Mouse (Mus musculus): ENCODE data around the gene Trappc3.

Gene Trappc3

GRCm38 (mm10) chr4:126252411-126253237 is 9.5 kb upstream of the Trappc3 start:
- DNase-seq = peak; percentile 95

DNA sequence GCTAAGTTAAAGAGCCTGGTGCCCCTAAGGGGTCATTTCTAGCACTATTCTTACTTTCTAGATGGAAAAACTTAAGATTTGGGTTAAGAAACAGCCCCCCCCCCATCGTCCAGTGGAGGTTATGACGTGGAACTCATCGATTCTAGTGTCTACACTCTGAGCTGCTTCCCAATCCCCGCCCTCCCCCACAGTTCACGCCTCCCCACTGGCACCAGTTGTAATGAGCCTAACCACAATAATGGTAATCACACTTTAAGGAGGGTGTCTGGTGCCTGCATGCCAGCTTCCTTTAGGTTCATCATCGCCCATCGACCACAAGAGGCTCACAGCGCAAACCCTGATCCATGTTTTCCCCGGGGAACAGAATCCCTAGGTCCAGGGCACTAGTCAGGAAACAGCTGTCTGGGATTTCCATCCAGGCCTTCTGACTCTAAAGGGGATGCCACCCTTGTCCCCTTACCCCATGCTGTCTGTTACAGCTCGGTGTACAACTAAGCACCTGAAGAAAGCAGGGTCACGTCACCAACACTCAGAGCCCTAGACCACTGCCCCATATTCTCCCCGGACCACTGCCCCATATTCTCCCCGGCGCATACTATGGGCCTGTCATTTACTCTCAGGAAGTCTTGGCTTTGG is 8.4 kb upstream of the Trappc3 start:
- DNase-seq = peak; percentile 92

DNA sequence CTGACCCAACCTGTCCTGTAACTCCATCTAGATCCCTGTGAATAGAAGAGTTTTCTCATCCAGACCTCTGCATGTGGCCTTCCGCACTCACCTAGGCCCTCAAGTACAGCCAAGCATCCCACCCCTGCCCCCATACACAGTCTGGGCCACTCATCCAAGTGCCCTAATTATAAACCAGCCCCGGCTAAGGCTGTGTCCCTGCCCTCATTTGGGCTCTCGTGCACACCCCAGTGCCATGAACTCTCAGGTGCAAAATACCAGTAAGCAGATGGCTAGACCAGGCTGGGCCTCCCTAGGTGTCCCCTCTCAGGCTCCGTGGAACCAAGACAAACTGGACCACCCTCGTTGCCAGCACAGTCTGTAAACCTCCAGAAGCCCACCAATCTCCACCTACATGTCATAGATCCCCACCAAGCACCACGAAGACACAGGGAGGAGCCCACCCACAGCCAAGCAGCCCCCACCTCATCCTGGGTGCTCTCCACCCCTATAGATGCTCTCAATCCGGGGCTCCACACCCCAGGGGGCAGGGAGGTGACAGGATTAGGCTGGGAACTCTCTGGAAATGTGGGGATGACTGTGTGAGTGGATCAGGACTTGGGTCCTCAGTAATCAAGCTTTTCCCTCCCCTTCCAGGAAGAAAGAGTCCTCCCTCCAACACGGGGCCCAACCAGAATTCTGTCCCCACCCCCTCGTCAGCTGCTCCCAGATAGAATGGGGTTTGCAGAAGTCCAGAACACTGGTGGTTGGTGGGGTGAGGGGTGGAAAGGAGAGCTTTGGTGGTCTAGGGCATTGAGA is 7.6 kb upstream of the Trappc3 start:
- peak; percentile 99 for DNase-seq

DNA sequence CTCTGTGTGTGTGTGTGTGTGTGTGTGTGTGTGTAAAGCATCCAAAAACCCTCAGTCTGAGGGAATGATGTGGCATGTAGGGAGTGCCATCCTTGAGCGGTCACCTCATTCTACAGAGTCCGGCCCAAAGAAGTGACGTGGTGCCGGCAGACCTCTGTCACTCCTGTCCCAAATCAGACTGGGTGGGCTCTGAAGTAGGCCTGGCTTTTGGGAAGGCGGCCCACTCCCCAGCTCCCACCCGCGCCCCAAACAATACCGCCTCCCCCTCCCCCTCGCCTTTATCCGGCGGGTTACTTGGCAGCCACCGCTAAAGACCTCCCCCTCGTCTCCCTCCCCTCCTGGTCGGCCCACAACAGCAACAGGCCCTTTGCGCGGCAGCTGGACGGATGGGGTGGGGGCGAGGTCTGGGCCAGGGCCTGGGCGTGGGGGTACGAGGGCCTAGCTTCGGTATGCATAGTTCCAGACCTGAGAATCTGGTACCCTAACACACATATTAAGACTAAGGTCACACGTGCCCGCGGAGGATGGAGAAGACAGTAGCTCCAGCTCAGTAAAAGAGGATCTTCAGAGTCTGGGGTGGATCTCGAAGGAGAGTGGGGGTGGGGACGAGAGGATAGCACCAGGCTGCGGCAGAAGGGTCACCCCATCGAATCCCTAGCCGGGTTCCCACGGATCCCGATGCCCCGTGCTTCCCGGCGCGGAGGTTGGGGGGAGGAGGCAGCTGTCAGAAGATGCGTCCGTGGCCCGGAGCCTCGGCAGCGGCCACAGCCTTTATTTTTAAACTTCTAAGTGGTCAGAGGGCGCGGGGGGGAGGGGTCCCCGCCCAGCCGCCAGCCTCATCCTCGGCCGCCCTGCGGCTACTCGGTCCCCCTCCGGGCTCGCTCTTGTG is 6.8 kb upstream of the Trappc3 start:
- DNase-seq = peak; percentile 98

- DNase-seq = peak; percentile 99
Observed at GRCm38 (mm10) chr4:126256131-126256791, 5.9 kb upstream of the Trappc3 start, which contains the start of gene Map7d1. Gene Map7d1, minus strand, starts transcription at chr4:126256343.

DNA sequence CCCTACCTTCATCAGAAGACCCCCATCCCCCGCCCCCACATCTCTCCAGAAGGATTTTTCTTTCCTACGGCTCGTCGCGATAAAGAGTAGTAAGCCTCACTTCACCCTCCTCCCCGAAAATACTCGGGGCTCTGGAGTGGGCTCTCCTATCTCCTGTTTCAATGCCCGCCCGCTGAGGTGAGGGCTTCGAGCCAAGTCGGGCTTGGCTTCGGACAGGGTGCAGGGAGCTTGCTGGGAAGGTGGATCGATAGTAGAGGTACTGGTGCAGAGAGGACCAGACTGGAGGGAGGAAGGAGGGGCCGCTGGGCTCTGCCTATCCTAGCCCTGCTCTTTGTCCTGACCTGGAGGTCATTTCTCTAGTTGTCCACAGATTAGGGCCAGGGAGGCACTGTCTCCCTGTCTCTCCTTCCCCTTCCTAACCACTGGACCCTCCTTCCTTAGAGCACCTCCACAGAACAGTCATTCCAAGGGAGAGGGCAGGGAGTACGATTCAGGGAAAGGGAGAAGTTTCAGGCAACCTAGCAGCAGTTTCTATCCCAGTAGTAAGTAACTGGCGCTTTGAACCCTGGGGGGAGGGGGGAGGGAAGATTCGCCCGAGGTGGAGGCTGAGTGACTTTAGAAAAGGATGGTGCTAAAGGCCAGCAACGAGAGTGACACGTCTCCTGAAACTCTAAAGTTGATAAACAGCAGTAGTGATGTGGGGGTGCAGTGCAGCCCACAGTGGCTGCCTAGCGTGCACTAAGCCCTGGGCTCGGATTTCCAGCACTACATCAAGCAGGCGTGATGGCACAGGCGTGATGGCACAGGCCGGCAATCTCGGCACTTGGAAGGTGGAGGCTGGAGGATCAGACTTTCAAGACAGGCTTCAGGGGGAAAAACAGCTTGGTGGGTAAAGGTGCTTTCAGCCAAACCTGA is 4.9 kb upstream of the Trappc3 start:
- DNase-seq = peak; percentile 98

DNA sequence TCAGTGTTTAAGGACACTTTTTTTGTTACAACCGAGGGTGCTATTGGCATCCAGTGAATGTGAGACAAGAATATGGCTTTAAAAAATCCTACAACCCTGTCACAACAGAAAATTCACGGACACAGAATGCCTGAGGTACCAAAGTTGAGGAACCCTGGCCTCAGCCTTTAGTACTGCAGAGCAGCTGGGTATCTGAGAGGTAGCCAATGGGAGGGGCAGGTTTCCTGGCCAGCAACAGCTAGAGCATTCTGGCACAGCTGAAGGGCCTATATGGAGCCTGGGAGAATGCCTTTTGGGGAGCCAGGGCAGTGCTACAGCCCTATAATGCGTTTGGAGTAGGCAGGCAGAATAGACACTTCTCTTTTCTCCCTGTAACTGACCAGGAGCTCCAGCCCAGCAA is 3.1 kb upstream of the Trappc3 start:
- peak; percentile 97 for DNase-seq

DNA sequence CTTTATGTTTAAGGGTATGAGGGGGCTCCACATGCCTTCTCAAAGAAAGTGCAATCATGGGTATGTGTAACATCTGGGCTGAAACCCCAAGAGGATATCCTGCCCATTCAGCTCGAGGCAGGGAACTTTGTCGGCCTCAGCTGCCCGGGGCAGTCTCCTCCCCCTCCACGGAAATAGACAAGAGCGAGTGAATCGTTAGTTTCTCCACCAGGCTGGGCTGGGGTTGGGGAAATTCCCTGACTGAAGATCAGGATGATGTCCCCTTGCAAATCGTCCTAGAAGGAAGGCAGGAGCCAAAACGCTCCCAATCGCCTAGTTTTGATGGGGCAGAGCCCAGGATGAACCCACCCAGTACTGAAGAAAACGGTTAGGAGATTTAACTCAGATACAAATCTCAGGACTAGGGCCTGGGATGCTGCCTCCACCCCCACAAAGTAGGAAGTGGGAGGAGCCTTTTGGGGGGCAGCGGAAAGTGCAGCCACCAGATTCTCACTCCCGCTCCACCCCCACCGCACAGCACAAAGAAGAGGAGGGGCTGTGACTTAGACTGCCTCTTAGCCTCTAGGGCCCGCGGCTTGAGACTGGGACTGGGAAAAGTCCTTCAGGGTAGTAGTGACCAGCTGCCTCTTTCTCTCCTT is 2.5 kb upstream of the Trappc3 start:
- peak; percentile 99 for DNase-seq

- DNase-seq = peak; percentile 100
Observed at GRCm38 (mm10) chr4:126260520-126261201, 1.5 kb upstream of the Trappc3 start.

DNA sequence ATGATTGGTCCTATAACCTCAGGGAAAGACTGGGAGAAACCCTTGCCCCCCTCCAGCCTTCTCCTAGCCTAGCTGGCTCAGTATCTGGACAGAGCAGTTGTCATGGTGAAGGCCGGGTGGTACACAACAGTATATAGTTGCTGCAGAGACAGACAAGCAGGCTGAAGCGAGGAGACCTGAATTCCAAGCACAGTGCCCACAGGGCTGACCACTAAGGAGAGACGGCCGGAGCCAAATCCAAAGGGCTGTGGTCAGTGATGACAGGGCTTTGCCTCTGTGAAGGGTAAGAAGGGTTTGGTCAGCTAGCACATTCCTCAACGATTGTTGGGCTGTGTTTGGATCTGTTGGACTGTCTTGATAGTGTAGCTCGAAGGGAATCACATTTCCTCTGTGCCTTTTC is 859 bp upstream of the Trappc3 start:
- no peak for DNase-seq

DNA sequence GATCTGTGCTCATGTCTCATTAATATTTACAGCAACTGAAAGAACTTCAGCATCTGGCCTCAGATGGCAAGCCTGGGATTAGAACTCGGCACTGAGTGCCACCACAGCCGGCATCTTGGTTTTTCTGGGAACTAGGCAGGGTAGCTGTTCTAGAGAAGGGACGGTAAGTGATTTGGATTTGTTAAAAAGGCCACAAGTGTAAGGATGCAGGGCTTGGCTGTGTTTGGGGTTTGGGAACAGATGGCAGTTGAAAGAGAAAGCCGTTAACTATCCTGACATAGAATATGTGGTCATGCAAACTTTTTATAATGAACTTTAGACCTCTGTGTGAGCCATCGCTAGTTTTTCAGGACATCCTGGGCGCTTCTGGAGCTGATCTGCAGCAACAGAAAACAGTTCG is 450 bp upstream of the Trappc3 start:
- DNase-seq = no peak

- no peak for DNase-seq
Observed at GRCm38 (mm10) chr4:126269292-126269691, 7.2 kb downstream of the Trappc3 start.

DNA sequence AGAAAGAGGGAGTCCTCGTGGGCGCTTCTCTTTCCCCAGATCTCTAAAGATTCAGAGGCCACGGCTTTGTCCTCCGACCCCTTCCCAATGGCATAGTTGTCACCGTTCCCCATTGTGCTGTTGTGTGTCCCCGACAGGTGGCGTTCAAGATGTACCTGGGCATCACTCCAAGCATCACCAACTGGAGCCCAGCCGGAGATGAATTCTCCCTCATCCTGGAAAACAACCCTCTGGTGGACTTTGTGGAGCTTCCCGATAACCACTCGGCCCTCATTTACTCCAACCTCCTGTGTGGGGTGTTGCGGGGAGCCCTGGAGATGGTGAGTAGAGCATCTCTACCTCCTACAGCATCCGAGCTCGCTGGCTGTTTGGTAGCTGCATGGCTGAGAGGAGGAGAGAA is 11.6 kb downstream of the Trappc3 start:
- no peak for DNase-seq

DNA sequence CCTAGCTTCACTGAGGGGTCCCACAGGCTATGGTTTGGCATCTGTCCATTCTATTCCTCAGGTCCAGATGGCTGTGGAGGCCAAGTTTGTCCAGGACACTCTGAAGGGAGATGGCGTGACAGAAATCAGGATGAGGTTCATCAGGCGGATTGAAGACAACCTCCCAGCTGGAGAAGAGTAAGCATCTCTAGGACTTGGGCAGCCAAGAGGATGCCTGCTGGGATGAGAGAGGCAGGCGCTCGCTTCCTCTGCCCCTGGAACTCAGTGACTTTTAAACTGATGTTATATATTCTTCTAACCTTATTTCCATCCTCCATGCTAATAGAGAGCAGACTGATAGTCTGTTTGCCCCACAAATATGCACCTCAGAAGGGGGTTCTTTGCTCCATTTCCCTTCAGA is 13.0 kb downstream of the Trappc3 start:
- no peak for DNase-seq

DNA sequence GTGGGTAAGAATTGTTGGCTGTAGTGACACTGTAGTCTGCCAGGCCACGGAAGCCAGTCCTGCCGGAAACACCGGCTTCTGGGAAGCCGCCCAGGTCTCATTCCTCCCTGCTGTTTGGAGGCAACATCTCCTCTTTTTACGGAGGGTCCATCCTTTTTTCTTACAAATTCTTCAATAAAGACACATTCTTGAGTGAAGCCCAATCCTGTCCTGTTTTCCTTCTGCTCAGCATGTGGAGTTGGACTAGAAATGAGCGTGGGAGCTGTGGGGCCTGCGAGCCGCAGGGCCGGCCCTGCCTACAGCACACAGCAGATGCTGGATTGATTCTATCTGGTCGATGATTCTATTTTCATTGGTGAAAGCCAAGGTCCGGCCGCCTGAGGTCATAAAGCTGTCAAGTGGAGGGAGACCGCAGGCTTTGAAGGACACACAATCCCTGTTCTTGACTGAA is 13.6 kb downstream of the Trappc3 start:
- peak; percentile 97 for DNase-seq

DNA sequence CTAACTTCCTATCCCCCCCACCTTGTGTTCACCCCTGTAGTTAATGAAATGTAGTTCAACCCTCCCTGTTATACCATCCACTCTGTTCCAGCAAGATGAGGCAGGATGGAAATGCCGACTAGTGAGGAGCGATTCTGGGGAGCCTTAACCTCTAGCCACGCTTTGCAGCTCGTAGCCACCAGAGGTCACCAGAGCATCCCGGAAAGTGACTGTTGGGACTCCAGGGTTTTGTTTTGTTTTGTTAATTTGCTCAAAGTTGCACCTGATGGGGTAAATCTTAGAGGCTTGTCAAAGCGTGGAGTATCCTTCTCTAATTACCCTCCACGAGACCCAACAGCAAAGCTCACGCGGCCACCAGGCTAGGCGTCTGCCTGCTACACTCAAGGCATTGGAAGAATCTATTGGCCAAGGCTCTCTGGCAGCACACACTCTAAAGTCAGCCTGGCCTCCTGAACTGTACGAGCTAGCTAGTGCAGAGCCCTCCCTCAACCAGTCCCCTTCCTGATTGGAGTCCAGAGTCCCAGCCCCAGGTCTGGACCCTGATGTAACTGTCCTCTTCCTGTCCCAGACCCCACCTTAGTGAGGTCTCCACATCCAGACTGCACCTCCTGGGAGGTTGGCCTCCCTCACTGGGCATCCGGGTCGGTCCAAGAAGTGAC is 15.9 kb downstream of the Trappc3 start:
- DNase-seq = no peak

DNA sequence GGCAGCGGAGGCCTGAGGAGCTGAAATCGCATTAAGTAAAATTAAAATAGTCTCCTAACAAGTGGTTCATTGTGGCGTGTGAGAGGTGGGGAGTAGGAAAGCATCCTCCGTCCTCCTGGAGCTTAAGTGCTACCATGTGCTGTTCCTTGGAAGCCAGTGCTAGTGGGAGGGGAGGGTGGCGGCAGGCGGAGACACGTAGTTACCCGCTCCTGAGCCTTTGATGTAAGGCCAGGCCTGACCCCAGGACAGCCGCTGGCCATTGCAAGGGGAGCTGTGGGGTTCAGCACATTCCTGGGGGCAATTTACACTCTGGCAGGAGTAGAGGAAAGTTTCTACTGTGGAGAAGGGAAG is 16.4 kb downstream of the Trappc3 start:
- DNase-seq = no peak

DNA sequence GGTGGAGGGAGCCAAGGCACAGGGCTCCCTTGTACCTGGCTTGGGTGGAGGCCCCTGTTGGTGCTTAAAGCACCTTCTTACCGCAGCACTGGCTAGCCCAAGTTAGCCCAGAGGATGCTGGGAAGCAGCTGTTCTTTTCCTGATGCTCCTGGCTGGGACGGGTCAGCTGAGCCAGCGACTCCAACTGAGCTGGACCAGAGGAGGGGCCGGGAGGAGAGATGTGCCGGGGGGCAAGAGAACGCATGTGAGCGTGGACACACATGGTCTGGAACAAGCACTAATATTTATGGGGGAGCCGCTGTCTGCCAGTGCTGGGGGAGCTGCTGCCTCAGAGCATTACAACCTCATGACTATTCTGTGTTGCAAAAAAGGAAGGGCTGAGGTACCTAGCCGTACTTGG is 16.8 kb downstream of the Trappc3 start:
- DNase-seq = no peak

- DNase-seq = no peak
Observed at GRCm38 (mm10) chr4:126281706-126282105, 19.6 kb downstream of the Trappc3 start.
